Mouse (Mus musculus): ENCODE measurements around the gene Tecpr2. TPM values are rescaled to one million over a fixed set of nuclear protein-coding genes. Genes with fewer than 3 reads are reported as not detected.
A peak's percentile ranks its signal among the peaks of the same experiment; 100 is the strongest.

Tecpr2 gene
- polyA plus RNA-seq, 3 experiments from 2014 or later: 0.88 to 1.6 (median 1.4) TPM

DNA sequence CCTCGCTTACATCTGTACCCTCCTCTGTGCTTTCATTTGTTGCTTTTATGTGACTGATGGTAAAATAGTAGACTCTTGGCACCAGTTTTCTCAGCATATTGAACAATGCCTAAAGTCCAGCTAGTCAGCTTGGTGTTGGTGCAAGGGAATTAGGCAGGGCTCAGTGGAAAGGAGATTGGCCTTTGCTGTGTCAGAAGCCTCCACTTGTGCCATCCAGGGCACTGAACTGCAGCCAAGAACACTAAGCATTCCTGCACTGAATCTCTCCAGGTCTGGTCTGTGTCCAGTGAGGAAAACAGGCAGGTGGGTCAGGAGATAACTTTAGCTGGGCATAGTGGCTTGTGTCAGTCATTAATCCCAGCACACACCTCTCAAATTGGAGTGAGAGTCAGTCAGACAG, 60.3 kb downstream of the Tecpr2 start:
- no peak for ATAC-seq

DNA sequence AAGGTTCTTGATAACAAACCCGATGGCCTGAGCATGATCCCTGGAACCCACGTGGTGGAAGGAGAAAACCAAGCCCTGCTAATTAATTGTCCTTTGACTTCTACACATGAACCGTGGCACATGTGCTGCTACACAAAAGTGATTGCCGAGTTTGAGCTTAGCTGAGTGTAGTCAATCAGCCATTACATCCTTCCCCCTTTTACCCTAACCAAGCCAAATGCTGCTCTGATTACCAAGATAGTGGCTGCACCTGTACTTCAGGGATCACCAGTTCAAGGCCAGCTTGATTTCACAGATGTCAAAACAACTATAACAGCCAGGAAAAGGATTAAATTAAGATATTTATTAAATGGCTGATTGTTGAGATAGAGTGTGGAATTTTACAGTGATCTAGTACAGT, 61.1 kb downstream of the Tecpr2 start:
- ATAC-seq: no peak

DNA sequence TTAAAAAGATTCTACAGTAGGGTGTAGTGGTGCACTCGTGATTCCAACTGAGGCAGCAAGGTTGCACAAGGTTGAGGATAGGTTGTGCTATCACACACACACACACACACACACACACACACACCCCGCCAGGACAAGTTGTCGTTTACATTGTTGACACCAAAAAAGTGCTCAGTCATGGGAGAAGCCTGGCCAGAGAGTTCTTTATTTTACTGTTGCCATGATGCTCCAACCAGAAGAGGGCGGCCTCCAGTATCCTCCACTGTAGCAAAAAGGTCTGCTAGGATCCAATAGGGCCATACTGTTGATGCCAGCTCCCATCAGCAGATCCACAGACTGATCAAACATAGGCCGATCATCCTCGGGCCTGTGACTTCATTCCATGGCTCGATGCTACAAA, 62.2 kb downstream of the Tecpr2 start:
- ATAC-seq: no peak

DNA sequence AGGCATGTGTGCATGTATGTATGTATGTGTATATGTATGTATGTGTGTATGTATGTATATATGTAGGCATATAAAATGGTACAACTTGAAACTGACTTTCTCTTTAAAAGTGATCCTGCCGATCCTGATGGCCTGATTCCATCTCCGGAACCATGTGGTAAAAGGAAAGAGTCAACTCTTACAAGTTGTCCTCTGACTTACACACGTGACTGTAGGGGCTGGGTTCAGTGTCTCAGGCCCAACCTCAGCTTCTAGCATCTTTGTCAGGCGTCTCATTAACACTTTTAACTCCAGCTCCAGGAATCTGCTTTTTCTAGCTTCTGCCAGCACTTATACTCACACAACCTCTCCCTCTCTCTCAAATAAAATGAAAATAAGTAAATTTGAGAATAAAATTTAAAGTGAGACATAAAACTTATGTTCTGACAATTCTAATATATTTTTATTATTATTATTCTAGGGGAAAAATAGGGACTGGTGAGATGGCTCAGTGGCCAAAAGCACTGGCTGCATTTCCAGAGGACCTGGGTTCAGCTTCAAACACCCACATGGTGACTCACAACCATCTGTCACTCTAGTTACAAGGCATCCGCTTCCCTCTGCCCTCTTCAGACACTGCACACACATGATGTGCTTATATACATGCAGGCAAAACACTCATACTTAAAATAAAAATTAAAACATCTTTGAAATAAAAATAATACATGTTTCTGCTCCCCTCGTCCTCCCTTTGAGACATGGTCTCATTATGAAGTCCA, 63.7 kb downstream of the Tecpr2 start:
- no peak for ATAC-seq

DNA sequence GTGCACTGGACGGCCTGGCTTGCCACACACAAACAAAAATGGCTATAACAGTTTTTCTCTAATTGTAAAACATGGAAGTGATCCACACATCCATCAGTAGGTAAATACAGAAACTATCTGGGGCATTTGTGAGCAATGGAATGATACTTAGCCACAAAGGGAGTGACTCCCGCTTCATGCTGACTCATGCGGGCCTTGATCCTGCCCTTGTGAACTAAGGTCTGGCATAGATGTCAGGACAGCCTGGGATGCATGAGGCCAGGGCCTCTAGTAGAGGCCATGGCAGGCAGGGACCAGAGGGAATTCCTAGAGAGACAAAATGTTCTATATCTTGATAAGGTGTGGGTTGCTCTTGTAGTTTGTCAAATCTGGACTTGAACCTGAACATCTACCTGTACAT, 64.4 kb downstream of the Tecpr2 start:
- no peak for ATAC-seq

DNA sequence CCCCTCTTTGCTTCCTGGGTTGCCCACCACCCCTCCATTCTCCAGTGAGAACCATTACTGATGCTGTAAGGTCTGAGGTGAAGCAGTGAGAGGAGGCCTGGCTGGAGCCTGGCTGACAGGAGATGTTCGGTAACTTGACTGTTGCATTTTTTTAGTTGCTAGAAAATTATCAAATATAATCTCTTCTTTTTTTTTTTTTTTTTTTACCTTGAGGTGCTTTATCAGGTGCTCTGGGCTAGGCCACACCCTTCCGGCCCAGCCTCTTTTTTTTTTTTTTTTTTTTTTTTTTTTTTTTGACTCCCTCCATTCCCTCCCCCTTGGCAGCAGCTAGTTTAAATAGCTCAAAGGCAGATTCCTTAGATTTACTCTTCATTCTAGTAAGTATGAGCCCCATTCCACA, 64.8 kb downstream of the Tecpr2 start:
- ATAC-seq: no peak

DNA sequence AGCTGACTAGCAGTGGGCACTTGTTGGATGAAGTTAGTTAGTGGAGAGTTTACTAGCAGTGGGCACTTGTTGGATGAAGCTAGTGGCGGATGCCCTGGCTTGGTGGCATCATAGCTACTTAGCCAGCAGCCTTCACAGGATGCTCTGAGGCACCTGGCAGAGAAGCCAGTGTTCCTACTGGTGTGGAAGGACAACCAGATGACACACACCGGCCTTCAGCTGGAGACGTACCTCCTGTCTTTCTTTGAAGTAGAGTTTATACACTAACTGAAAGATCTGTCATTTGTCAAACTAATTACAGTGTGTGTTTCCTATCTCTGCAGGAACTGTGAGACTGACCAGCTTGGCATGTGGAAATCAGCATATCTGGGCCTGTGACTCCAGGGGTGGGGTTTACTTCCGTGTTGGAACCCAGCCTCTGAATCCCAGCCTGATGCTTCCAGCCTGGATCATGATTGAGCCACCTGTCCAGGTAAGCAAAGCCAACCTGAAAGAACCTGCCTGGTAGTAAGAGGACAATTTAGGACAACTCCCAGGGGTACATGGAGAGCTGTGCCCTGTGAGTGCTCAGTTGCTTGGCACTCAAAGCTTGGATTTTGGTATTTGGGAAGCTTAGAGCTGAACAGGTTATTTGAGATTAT, 65.4 kb downstream of the Tecpr2 start:
- no peak for ATAC-seq

DNA sequence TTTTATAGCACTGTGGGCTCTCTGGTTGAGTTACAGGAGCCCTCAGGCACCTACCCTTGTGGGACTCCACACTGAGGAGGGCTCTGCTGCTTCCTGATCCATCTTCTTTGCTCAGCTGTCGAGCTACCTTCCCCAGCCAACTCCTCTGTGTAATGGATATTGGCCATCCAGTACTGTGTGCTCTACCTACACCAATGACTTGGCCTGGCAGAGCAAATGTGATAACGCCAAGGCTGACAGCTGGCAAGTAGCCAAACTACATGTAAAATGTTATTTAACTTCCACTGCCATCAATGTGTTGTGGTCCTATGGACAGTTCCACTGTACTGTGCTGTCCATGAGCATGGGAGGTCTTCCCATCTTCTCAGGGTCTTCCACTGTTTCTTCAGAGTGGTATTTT, 72.9 kb downstream of the Tecpr2 start:
- ATAC-seq: no peak

DNA sequence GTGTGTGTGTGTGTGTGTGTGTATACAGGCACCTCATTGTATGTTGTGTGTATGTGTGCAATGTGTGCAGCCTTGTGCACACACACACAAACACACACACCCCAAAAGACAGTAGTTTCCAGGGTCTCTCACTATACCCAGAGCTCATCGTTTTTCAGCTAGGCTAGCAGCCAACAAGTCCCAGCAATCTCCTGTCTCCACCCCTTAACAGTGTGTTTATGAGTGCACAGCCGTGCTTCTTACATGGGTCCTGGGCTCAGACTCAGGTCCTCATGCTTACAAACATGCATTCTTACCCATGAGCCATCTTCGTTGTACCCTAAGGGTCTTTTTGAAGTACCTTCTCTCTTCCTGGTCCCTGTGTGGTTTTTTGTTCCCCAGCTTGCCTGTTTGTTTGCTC, 76.4 kb downstream of the Tecpr2 start:
- no peak for ATAC-seq

DNA sequence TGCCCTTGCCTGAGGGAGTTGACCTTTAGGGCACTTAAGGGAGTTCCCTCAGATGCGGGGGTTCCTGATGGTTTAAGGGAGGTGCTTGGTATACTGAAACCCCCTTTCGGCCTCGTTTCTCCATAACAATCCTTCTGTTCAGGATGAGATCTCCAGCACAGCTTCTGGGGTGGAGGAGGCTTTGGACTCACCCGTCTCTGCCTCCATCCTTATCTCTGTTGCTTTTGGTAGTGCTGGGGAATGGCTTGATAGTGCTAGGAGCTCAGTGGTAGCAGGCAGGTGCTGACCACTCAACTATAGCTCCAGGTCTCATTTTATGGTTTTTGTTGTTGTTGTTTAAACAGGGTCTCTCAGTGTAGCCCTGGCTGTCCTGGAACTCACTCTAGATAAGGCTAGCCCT, 77.0 kb downstream of the Tecpr2 start:
- no peak for ATAC-seq

DNA sequence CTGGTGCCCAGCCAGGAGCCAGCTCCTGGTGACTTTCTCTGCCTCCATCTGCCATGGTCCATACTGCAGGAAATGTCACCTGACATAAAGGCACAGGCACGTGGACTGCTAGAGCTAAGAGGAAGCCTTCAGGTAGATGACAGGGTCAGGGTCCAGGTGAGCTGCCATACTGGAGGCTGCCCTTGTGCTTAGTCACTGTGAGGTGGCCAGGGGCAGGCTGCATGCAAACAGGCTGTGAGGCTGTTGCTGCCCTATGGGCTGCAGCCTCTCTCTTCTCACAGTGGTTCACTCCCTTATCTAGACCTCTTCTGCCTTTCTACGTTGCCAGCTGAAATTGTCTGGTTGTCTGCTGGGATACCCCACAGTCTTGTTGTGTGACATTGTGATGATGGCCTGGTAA, 78.1 kb downstream of the Tecpr2 start:
- ATAC-seq: no peak

DNA sequence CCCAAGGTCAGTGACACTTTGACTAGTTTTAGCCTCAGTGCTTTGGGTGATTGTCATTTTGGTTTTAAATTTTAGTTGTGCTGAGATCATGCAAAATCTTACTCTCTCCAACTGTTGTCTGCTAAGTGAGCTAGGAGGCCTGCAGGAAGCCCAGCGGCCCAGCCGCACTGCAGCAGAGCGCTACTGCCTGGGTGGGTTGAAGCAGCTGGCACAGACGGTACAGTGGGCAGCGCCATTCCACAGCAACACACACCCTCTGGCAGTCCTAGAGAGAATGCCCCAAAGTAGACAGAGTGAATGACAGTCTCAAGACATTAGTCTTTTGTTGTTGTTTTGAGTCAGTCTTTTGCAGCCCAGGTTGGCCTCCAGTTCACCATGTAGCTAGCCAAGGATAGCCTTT, 81.3 kb downstream of the Tecpr2 start:
- ATAC-seq: no peak

DNA sequence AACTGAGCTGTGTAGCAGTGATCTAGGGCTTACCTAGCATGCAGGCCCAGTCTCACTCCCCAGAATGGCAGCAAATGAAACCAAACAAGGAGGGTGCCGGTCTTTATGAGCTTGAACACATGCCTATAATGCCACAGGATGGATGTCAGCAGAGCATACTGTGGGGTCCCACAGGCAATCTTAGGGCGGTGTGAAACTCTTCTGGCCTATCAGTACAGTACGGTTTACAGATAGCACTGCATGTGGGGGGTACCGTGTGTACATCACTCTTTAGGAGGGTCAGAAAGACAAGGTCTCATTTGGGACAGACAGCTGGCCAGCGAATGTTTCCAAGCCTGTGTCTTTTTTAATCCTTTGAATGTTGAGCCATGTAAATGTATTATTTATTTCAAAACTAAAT, 82.9 kb downstream of the Tecpr2 start:
- ATAC-seq: no peak

DNA sequence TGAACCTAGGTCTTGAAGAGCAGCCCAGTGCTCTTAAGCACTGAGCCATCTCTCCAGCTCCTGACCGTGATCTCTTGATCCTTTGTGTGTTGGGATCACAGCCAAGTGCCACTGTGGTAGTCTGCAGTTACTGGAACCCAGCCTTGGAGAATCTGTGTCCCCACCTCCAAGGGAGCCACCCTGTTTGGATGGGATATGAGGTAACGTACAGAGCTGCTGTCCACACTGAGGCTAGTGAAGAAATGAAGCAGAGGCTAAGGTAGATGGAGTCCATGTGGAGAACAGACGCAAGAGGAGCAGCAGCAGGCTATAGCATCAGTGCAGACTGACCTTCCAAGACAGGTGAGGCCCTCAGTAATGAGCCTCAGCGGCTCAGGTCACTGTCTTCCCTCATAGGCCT, 84.8 kb downstream of the Tecpr2 start:
- ATAC-seq: no peak

DNA sequence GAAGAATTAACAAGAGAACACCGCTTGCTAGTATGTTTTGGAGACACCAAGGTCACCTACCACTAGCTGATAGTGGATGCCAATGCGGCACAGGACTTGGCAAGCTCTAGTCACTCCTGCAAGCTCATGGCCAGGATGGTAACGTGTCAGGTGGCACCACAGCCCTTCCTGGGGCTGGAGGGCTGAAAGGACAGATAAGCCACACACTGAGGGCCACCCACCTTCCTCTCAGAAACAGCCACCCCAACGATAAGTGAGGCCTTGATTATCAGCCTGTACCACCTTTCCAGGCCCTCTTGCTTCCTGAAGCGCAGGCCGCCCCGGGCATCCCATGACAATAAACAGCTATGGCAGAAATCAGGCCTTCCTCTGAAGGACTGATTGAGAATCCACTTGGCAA, 85.2 kb downstream of the Tecpr2 start:
- ATAC-seq: no peak

DNA sequence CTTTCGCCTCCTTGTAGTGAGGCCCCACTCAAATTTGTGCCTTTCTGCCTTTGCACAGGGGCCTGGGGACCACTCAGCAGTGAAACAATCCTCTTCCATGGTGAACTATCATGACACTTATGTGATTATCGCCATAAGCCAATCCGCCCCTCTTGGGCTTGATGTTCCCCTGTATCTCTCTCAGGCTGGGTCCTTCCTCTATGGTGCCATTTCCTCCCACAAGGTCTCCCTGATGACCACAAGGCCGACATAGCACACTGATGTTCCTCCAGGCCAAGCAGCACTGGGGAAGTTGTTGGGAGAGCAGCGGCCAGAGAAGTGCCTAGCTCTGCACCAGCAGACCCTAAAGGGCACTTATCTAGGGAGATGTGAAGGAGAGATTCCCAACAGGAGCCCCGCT, 85.7 kb downstream of the Tecpr2 start:
- no peak for ATAC-seq

DNA sequence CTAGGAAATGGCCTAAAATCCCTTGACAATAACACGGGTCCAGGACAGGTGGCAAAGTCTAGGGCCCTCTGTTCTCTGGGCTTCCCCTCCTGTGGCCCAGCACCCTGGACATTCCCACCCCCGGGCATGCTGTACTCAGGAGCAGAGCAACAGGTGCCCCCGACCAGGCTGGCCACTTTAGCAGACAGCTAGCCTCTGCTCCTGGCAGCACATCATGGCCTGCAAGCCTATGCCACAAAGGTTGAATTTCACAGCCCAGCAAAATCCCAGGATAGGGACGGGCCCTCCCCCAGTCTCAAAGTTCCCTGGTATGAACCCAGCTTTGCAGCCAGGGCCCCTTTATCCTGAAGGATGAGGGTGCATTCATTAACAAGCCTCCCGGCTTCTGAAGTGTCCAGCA, 86.3 kb downstream of the Tecpr2 start:
- ATAC-seq: no peak

DNA sequence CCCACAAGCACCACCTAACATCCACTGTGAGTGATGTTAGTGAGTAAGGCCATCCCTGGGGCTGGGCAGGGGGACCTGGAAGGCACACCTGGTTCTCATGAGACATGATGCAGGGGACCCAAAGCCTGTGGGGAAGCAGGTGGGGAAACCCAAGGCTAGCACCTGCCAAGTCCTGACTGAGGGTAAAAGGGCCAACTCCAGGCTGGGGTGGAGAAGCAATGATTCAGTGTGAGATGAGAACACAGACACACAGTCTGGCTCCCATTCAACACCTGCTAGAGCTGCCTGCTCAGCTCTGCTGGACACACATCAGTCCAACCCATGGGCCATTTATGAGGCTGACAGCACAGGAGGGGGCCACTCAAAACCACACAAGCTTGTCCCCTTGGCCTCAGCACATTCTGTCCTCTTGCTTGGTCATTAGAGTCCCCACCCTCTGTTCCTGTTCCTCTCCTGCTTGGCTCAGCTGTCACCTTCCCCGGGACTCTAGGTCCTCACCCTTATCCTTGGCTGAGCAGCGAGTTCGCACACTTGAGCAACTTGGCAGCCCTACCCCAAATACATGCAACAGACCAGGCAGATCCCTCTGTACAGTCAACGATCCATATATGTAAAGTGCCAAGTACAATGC, 86.9 kb downstream of the Tecpr2 start:
- no peak for ATAC-seq

DNA sequence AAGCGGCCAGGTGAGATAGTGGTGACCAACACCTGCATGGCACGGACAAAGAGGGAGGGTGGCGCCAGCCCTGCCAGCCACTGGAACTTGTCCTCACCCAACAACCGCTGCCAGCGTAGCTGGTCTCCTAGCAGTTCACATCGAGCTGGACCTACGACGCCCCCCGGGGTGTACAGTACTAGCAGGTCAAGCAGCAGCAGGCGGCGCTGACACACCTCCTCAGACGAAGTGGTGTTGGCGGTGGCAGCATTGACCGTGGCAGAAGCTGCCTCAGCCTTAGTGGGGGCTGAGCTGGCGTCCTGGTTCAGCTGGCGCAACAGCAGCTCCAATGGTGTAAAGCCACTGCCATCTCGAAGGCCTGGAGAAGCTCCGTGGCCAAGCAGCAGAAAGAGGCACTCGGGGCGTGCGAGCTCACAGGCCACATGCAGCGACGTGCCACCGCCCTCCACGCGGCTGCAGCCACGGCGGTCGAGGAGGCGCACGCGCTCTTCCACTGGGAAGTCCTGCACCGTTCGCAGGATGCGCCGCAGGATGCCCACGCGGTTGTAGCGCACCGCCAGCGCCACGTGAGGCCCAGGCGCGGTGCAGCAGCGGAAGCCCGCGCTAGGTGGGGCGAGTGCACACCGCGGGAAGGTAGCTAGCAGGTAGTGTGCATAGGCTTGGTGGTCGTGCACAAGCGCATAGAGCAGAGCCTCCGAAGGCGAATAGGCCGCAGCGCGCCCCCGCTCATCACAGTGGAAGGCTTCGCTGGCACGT, 87.7 kb downstream of the Tecpr2 start:
- no peak for ATAC-seq

DNA sequence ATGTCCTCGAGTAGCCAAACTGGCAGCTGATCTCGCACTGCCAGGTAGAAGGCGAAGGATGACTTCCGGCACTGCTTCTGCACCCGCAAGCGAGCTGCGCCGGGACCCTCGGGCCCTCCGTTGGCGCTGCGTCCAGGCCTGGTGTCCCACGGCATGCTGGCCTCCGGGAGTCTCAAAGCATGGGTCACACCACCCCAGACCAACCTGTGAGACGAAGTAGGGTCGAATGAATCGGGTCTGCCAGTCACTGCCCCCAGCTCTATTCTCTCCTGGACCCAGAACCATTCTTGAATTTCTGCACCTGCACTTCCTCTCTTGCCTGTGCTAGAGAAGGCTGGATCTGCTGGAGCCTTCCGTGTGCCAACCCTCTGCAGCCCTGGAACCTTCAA, 88.3 kb downstream of the Tecpr2 start:
- no peak for ATAC-seq

DNA sequence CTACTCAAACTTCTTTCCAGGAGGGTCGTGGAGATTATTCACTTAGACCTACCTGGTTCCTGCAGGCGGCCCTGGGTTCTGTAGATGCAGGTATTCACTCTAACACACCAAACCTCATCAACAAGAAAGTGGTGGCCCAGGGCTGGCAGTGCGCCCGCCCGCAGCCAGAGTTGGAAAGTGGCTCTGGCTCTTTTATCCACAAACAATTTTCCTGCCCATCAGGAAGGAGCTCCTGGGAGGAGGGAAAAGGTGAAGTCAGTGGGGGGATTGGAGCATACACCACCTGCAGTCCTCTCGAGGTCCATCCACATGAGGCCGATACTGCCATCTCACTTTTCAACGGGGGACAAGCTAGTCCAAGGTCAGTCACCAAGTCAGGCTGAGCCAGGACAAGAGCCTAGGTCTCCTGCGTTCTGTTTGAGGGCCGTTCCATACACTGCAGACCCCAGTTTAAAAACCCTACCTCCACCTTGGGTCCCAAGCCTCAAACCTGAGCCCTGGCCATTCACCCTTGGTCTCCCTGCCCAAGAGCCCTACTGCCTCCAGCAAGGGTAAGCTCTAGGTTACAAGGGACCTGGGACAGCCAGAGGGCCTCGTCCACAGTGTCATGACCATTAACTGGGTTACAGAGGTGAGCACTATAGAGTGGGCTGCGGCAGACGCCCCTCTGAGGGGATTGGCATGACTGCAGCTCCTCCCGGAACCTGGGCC, 89.0 kb downstream of the Tecpr2 start:
- no peak for ATAC-seq

DNA sequence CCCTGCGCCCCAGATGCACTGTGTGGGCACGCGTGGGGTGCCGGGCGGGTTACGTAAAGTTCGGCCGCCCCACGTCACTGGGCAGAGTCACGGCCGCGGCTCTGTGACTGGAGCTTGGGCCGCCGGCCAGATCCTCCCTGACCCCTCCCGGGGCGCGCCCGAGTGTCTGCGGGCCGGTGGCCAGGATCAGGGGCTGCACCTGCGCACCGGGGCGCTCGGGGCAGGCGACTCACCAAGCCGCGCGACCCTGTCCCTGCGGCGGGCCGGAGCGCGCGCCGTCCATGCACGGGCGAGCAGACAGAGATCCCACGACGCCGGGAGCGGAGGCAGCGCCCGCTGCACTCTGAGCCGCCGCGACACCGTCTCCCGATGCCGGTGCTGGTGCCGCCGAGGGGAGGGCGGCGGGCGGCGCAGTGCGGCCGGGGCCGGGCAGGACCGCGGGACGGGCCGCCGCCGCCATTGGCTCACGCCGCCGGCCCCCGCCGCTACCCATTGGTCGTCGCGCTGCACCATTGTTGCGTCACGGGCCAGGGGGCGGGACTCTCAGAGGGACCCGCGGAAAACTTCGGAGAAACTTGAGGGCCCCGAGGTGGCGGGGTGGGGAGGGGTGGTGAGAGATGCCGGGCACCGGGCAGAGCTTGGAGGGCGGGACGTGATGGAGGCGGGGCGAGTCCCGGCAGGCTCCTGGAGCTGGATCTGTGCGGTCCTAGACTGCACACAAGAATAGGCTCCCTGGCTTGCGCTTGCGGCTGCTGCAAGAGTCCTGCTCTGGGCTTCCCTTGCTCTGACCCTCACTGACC, 89.7 kb downstream of the Tecpr2 start, which contains the start of gene Ankrd9:
TSS of gene Ankrd9 (minus strand) at position 434 of the 800 bp plus-strand sequence.
- peak; percentile 91 for ATAC-seq

All from inflammation-experienced regulatory T-cells, adult 6 months (primary cell).